Mouse (Mus musculus) lung, postnatal 14 days (tissue): Measurements from ENCODE around the gene Prr5.

ENCODE experiments used
- DNase-seq: peaks from one replicate; pipeline ENCODE4 v3.0.0; 2021

Prr5 gene

DNA sequence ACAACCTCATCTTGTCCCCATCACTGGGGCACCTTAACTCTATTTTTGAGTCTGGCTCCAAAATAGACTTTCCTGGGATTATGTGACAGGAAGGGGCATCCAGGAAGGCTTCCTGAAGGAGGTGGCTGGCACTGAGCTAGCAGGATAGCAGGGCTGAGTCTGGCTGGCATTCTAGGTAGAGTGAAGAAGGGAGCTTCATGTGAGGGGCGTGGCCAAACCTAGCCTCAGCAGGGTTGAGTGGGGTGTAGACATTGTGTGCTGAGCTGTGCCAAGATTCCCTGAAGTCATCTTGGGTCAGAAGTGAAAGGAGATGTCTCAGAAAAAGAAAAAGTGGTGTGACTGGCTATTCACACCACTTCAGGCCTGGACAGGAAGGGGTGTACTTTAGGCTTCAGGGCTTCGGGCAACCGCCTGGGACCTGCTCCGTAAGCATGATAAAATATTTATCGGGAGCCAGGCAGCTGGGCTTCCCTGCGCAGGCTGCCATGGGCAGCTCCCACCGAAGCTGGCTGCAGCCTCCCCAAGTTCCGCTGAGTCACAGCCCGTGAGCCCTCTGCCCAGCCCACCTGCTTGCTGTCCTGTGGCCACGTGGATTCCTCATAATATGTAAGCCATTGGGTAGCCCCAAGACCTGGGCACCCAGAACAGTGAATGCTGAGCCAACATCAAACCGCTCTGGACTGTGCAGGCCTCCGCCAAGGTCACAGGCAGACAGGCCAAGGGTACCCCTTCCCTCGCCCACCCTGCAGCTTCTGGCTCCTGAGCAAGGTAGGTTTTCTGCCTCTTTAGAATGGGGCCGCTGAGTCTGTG is at the start of gene Prr5:
Gene Prr5 (plus strand): TSS at position 683 of the 810 bp plus-strand sequence.
- DNase-seq: no peak

DNA sequence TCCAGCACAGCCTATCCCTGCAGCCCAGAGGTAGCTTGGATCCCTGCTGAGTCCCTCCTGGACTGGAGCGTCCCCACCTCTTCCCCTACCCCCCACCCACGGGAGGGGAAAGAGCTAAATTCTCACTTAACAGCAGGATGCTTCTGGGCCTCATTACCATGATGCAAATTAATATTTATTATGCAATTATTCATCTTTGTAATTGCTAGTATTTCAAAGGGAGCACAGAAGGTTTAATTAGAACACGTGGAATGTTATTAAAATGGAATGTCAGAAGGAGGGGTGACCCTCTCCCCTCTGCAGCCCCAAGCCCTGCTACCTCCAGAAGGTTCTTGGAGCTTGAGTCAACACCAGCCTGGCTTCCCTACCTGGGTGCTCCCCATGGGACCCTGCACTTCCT is 49.4 kb upstream of the Prr5 start:
- DNase-seq: no peak

- DNase-seq: no peak
Measured at GRCm38 (mm10) chr15:84621722-84622428, 47.5 kb upstream of the Prr5 start.

GRCm38 (mm10) chr15:84624870-84625269 is 44.5 kb upstream of the Prr5 start:
- DNase-seq: peak; percentile 48

GRCm38 (mm10) chr15:84625712-84626414 is 43.6 kb upstream of the Prr5 start:
- DNase-seq: peak; percentile 45

DNA sequence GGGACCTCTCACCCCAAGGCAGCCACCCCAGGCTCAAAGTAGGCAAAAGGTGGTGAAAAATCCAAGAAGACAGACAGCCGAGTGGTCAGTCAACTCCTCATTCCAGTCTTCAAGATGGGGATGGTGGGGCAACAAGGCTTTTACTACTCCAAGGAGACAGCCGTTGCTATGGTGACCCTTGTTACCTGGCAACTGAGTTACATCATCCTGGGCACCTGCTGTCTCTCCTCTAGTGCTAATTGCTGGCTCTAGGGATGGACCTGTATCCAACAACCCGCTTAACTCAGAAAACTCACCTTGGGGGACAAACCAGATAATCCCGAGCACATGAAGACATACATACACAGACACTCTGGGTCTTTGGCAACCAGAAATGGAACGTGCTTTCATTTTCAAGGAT is 42.1 kb upstream of the Prr5 start:
- no peak for DNase-seq

DNA sequence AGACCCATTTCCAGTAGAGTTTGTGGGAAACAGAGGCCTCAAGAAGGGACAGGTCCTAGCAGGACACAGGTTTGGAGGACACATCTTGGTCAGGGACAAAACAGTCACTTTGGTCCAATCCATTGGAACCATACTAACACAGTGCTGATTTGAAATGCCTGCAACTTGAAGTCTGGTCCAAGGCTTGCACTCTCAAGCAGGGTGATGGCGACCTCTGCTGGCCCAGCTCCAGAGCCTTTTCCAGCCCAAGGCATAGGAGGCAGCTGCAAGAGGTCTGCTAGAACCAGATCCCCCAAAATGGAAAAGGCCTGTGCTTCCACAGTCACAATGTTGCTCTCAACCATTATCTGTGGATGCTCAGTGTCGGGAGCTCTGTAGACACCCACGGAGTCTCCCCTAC is 39.7 kb upstream of the Prr5 start:
- peak; percentile 64 for DNase-seq

- peak; percentile 79 for DNase-seq
Measured at GRCm38 (mm10) chr15:84631560-84631959, 37.9 kb upstream of the Prr5 start.

DNA sequence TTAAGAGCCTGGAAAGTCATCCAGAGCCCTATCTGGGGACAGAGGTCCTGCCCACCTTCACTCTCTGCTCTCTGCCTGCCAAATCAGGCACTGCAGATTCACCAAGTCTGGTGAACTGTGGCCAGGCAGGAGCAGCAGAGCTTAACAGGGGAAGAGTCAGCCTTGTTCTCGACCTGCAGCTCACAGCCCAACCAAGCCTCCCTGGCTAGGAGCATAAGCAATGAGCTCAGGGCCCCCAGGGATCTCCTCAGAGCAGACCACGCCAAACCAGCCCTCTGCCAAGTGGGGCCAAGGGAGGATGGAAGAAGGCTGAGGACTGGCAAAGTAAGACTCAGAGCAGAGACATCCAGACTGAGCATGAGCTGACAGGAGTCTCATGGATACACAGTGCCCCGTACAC is 35.1 kb upstream of the Prr5 start:
- no peak for DNase-seq

DNA sequence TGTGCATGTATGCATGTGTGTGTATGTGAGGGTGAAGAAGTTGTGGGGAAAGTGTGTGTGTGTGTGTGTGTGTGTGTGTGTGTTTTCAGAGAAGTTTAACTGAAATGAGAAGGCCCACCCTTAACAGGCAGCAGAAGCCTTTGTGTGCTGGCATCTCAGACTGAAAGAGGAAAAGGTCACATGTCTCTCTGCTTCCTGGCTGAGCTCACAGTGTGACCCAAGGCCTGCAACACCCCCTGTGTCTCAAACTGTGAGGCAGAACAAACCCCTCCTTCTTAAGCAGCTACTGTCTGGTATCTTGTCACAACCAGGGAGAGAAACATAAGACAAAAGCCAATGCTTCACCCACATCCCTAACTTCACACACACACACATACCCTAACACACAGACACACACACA is 31.0 kb upstream of the Prr5 start:
- DNase-seq: no peak

GRCm38 (mm10) chr15:84639072-84639450 is 30.4 kb upstream of the Prr5 start:
- DNase-seq: no peak

DNA sequence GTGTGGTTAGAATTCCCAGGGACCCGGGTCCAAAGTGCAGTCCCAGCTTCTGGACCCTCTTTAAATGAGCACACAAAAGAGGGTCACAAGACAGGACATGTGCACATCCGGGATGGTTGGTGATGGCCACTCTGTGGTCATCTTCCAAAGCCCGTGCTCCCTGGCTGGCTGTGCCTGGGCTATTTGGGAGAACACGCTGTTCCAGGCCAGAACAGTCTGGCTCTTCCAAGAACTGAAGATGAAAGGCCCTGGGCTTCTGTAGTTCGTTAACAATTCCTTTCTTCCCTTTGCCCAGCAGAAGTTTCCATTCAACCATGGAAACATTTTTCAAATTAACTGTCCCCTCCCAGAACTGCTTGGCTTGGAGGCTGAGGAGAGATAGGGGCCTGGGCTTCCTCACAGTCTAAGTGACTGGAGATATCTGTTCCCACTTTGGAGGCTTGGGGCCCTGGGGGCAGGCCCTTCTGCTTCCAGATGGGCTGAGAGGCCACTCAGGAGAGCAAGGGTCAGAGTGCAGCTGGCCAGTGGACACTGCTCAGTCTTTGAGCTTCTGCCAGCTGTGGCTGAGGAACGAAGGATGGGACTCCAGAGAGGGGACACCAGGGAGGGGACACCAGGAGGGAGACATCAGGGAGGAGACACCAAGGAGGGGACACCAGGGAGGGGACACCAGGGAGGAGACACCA is 29.8 kb upstream of the Prr5 start:
- peak; percentile 61 for DNase-seq

- DNase-seq: no peak
Measured at GRCm38 (mm10) chr15:84640722-84641121, 28.7 kb upstream of the Prr5 start.

DNA sequence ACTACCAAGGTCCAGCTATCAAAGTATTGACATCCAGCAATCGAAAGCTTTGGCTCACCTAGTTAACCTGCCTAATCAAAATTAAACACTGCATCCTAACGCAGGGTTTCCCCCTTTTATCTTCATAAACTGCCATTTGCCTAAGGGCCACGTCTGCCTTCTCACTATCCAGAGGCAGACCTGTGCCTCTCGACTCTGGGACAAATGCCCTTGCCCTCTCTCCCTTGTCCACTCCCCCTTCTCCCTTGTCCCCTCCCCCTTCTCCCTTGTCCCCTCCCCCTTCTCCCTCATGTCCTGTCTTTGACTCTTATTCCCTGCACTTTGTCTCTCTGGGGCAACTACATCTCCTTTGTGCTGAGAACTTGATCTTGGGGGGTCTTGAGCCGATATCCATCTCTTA is 28.3 kb upstream of the Prr5 start:
- DNase-seq: no peak

DNA sequence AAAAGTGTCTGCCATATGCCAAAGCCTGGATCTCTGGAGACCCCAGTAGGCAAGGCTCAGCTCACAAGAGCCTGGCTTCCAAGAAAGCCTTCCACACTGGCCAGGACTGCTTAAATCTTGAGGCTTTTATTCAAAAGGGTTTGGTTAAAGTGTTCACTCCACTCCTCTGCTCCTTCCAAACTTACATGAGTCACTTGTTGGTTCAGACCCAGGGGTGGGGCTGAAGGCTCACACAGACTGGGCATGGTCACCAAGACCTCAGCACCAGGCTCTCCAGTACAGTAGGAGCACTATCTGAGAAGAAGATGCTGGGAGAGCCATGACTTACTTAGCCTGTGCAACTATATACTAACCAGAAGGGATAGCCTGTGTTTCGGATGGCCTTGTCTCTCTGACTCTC is 27.5 kb upstream of the Prr5 start:
- peak; percentile 16 for DNase-seq

DNA sequence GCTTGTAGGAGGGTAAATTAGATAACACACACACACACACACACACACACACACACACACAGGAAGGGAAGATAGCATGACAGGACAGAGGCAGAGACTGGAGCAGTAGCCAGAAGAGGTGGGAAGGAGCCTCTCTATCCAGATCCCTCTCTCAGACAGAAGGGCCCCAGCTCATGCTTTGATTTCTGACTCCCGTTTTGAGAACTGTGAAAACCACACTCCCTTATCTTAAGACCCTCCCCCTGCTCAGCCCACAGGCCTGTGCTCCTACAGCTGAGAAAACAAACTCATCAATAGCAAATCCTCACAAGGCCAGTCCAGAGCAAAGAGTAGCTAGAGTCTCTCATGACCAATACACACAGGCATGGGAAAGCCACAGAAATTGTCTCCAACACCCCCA is 26.2 kb upstream of the Prr5 start:
- DNase-seq: no peak

DNA sequence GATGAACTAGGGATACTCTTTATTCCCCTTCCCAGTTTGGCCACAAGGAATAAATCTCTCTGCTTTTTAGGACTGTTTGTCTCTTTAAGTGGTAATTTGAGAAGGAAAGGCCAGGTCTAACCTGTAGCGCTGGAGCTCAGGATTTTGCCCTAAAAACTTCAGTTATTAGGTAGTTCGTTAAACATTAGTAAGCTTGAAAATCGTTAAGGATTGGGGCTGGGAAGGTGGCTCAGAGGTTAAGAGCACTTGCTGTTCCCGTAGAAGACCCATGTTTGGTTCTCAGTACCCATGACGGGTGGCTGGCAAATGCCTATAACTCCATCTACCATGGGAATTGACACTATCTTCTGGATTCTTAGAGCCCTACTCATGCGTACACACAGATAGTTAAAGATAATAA is 17.9 kb upstream of the Prr5 start:
- DNase-seq: no peak

- no peak for DNase-seq
Measured at GRCm38 (mm10) chr15:84653151-84653550, 16.3 kb upstream of the Prr5 start.

DNA sequence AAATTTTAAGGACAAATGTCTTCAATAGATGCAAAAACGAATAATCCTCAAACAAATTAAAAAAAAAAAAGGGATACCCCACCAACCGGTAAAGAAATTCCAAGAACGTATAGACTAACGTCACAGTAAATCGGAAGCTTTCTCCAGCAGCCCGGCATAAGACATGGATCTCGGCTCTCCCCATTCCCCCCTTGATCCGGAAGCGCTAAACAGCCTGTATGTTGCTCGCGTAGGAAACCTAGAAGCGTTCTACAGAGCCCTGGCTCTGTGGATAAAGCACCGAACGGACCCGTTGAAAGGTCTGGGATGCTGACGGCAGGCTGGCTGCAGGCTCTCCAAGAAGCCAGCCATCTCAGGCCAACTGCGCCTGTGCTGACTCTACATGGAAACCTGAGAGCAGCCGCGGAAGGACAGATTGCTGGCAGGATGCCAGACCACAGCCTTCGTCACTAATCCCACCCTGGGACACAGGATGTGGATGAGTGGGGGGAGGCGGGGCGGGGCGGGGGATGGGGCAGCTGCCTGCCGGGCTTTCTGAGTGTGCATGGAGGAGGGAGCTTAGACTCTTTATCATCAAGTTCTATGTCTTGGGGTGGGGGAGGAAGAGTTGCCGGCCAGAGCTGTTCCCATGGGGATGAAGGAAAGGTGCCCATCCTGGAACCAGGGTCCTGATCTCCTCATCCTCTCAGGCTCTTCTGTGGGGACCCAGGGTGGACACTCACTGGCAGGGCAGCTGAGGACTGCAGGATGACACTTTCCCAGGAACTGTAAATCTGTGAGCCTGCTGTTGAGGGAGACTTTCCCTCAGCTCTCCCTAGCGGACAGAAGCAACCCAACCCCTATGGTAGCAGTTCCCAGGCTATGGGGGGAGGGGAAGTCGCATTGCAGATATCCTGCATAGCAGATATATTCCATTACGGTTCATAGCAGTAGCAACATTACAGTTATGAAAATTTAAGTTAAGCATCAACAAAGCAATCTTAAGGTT is 15.1 kb upstream of the Prr5 start:
- peak; percentile 84 for DNase-seq

DNA sequence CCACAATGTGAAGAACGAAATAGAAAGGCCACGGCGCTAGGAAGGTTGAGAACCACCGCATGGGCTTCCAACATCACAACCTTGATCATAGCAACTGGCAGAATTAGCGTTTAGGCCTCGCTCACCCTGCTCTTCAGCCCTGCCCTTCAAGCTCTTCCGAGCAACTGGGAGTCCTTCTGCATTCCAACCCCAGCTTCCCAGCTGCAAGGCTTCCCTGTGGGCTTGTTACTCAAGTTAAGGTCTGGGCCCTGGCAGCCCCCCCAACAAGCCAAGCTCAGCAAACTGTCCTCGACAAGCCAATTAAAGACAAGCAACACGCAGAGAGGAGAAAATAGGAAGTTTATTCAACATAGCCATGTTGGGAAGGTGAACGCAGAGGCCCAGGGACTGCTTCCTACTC is 14.4 kb upstream of the Prr5 start:
- DNase-seq: no peak

GRCm38 (mm10) chr15:84656689-84657088 is 12.7 kb upstream of the Prr5 start:
- no peak for DNase-seq
